Mouse (Mus musculus): ENCODE data around the gene Fnbp1. TPM values are rescaled to one million over a fixed set of nuclear protein-coding genes. Genes with fewer than 3 reads are reported as not detected.

The Fnbp1 gene
- polyA plus RNA-seq, 1 experiment from 2014 or later: 23.2 TPM

GRCm38 (mm10) chr2:31075836-31076235 lies 66.0 kb downstream of the Fnbp1 start:
- 93% methylated on average over 7 of the region's 7 CpGs for WGBS
- H3K9ac ChIP-seq (replicated peaks; ENCODE audit: low read depth, low read length): no peak overlapping the region

GRCm38 (mm10) chr2:31075168-31075567 lies 66.6 kb downstream of the Fnbp1 start:
- H3K4me3 ChIP-seq (replicated peaks; ENCODE audit: low read length): no peak overlapping the region
- no peak for ATAC-seq
- H3K27me3 ChIP-seq (replicated peaks; ENCODE audit: control insufficient read depth, insufficient read depth, low read length): no peaks in the 10 kb centered on the region
- H3K9me3 ChIP-seq (ENCODE audit: control insufficient read depth, low read length): no peaks in the 10 kb centered on the region
- no peak overlapping the region for H3K4me2 ChIP-seq (ENCODE audit: low read length)
- 88% methylated on average over 2 of the region's 2 CpGs for WGBS
- no peak overlapping the region for H3K9ac ChIP-seq (replicated peaks; ENCODE audit: low read depth, low read length)
- H3K27ac ChIP-seq (ENCODE audit: low read length): no peak overlapping the region
- no peaks in the 10 kb centered on the region for H3K36me3 ChIP-seq (ENCODE audit: control insufficient read depth, insufficient read depth)
- H3K4me1 ChIP-seq (replicated peaks; ENCODE audit: control insufficient read depth, insufficient read depth, low read length): no peaks in the 10 kb centered on the region

More at GRCm38 (mm10) chr2:31075836-31076235, 66.0 kb downstream of the Fnbp1 start:
- H3K27me3 ChIP-seq (replicated peaks; ENCODE audit: control insufficient read depth, insufficient read depth, low read length): no peaks in the 10 kb centered on the region
- H3K4me2 ChIP-seq (ENCODE audit: low read length): no peak overlapping the region
- H3K4me3 ChIP-seq (replicated peaks; ENCODE audit: low read length): no peak overlapping the region
- no peak for ATAC-seq
- H3K9me3 ChIP-seq (ENCODE audit: control insufficient read depth, low read length): no peaks in the 10 kb centered on the region
- H3K27ac ChIP-seq (ENCODE audit: low read length): no peak overlapping the region
- H3K36me3 ChIP-seq (ENCODE audit: control insufficient read depth, insufficient read depth): no peaks in the 10 kb centered on the region
- no peaks in the 10 kb centered on the region for H3K4me1 ChIP-seq (replicated peaks; ENCODE audit: control insufficient read depth, insufficient read depth, low read length)

- Histone ChIP-seq H3K4me1 (replicated peaks; ENCODE audit: control insufficient read depth, insufficient read depth, low read length) (peaks cover 19% of the 10 kb centered on the region), H3K9me3 (ENCODE audit: control insufficient read depth, low read length) (no peaks in the 10 kb centered on the region), H3K4me2 (ENCODE audit: low read length) (no peak overlapping the region), H3K27ac (ENCODE audit: low read length) (no peak overlapping the region), H3K36me3 (ENCODE audit: control insufficient read depth, insufficient read depth) (no peaks in the 10 kb centered on the region), H3K9ac (replicated peaks; ENCODE audit: low read depth, low read length) (no peak overlapping the region), H3K27me3 (replicated peaks; ENCODE audit: control insufficient read depth, insufficient read depth, low read length) (no peaks in the 10 kb centered on the region), H3K4me3 (replicated peaks; ENCODE audit: low read length) (no peak overlapping the region)
- WGBS: 92% methylated on average over 7 of the region's 7 CpGs
- ATAC-seq: no peak
Observed at GRCm38 (mm10) chr2:31069506-31069905, 72.3 kb downstream of the Fnbp1 start.

GRCm38 (mm10) chr2:31069114-31069445 lies 72.7 kb downstream of the Fnbp1 start:
- H3K4me2 ChIP-seq (ENCODE audit: low read length): no peak overlapping the region
- peak overlapping the region; percentile 47 for H3K27ac ChIP-seq (ENCODE audit: low read length)
- no peak overlapping the region for H3K4me3 ChIP-seq (replicated peaks; ENCODE audit: low read length)
- H3K27me3 ChIP-seq (replicated peaks; ENCODE audit: control insufficient read depth, insufficient read depth, low read length): no peaks in the 10 kb centered on the region
- H3K4me1 ChIP-seq (replicated peaks; ENCODE audit: control insufficient read depth, insufficient read depth, low read length): peaks cover 19% of the 10 kb centered on the region
- no peak for ATAC-seq
- H3K36me3 ChIP-seq (ENCODE audit: control insufficient read depth, insufficient read depth): no peaks in the 10 kb centered on the region
- whole genome bisulfite sequencing: 54% methylated on average over 4 of the region's 4 CpGs
- no peak overlapping the region for H3K9ac ChIP-seq (replicated peaks; ENCODE audit: low read depth, low read length)
- no peaks in the 10 kb centered on the region for H3K9me3 ChIP-seq (ENCODE audit: control insufficient read depth, low read length)

GRCm38 (mm10) chr2:31068246-31069113 lies 73.3 kb downstream of the Fnbp1 start:
- ATAC-seq: peak; percentile 85
- Histone ChIP-seq H3K27ac (ENCODE audit: low read length) (peak overlapping the region; percentile 71), H3K4me3 (replicated peaks; ENCODE audit: low read length) (no peak overlapping the region), H3K9ac (replicated peaks; ENCODE audit: low read depth, low read length) (no peak overlapping the region), H3K36me3 (ENCODE audit: control insufficient read depth, insufficient read depth) (no peaks in the 10 kb centered on the region), H3K4me2 (ENCODE audit: low read length) (no peak overlapping the region), H3K9me3 (ENCODE audit: control insufficient read depth, low read length) (no peaks in the 10 kb centered on the region), H3K27me3 (replicated peaks; ENCODE audit: control insufficient read depth, insufficient read depth, low read length) (no peaks in the 10 kb centered on the region), H3K4me1 (replicated peaks; ENCODE audit: control insufficient read depth, insufficient read depth, low read length) (peaks cover 19% of the 10 kb centered on the region)
- WGBS: 4% methylated on average over 13 of the region's 13 CpGs

DNA sequence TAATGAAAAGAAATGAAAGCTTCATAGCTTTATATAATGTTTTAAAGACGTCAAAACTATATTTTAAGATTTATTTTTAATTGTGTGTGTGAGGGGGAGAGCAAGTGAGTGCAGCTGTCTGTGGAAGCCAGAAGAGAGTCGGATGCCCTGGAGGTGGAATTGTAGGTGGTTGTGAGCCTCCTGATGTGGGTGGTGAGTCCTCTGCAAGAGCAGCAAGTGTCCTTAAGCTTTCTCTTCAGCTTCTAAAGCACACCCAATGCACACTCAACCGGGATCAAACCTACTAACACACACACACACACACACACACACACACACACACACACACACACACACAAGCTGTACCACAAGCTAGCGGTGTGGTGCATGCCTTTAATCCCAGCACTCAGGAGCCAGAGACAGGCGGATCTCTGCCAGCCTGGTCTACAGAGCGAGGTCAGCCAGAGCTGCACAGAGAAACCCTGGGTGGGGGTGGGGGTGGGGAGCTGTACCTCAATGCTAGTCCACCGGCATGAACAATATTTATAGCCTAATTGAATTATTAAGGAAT lies 74.0 kb downstream of the Fnbp1 start:
- H3K27ac ChIP-seq (ENCODE audit: low read length): peak overlapping the region; percentile 71
- no peaks in the 10 kb centered on the region for H3K27me3 ChIP-seq (replicated peaks; ENCODE audit: control insufficient read depth, insufficient read depth, low read length)
- H3K4me3 ChIP-seq (replicated peaks; ENCODE audit: low read length): no peak overlapping the region
- no peaks in the 10 kb centered on the region for H3K9me3 ChIP-seq (ENCODE audit: control insufficient read depth, low read length)
- ATAC-seq: peak; percentile 39; the same call in 1 of the 2 replicates
- H3K4me1 ChIP-seq (replicated peaks; ENCODE audit: control insufficient read depth, insufficient read depth, low read length): peaks cover 19% of the 10 kb centered on the region
- no peaks in the 10 kb centered on the region for H3K36me3 ChIP-seq (ENCODE audit: control insufficient read depth, insufficient read depth)
- WGBS: 45% methylated on average over 7 of the region's 7 CpGs
- H3K4me2 ChIP-seq (ENCODE audit: low read length): no peak overlapping the region
- H3K9ac ChIP-seq (replicated peaks; ENCODE audit: low read depth, low read length): no peak overlapping the region

DNA sequence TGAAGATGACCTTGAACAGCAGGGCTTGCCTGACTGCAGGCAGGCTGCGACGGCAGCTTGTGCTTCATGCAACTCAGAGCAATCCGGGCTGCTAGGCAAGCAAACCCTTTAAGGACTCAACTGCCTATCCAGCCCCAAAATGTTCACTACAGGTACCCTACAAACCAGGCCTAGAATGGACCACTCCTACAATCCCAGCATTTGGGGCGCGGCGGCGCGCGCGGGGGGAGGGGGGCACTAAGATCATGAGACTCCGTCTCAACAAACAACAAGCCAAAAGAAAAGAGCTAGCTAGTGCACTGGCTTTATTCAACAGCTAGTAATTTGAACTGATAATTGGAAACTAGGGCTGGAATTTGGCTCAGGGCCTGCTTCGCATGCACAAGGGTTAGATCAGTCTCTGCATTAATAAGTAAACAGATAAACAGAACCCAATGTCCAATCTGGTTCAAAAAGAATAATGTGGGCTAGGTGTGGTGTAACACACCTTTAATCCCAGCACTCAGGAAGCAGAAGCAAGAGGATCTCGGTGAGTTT lies 74.7 kb downstream of the Fnbp1 start:
- ATAC-seq: no peak
- H3K4me1 ChIP-seq (replicated peaks; ENCODE audit: control insufficient read depth, insufficient read depth, low read length): peaks cover 19% of the 10 kb centered on the region
- no peaks in the 10 kb centered on the region for H3K36me3 ChIP-seq (ENCODE audit: control insufficient read depth, insufficient read depth)
- no peak overlapping the region for H3K9ac ChIP-seq (replicated peaks; ENCODE audit: low read depth, low read length)
- 51% methylated on average over 13 of the region's 13 CpGs for WGBS
- no peaks in the 10 kb centered on the region for H3K27me3 ChIP-seq (replicated peaks; ENCODE audit: control insufficient read depth, insufficient read depth, low read length)
- H3K27ac ChIP-seq (ENCODE audit: low read length): peak overlapping the region; percentile 30; the same call in 1 of the 2 replicates
- H3K9me3 ChIP-seq (ENCODE audit: control insufficient read depth, low read length): no peaks in the 10 kb centered on the region
- no peak overlapping the region for H3K4me2 ChIP-seq (ENCODE audit: low read length)
- H3K4me3 ChIP-seq (replicated peaks; ENCODE audit: low read length): no peak overlapping the region

GRCm38 (mm10) chr2:31066019-31066789 lies 75.6 kb downstream of the Fnbp1 start:
- Histone ChIP-seq H3K4me2 (ENCODE audit: low read length) (no peak overlapping the region), H3K36me3 (ENCODE audit: control insufficient read depth, insufficient read depth) (no peaks in the 10 kb centered on the region), H3K4me3 (replicated peaks; ENCODE audit: low read length) (no peak overlapping the region), H3K27ac (ENCODE audit: low read length) (peak overlapping the region; percentile 3; the same call in 1 of the 2 replicates), H3K27me3 (replicated peaks; ENCODE audit: control insufficient read depth, insufficient read depth, low read length) (no peaks in the 10 kb centered on the region), H3K9me3 (ENCODE audit: control insufficient read depth, low read length) (no peaks in the 10 kb centered on the region), H3K4me1 (replicated peaks; ENCODE audit: control insufficient read depth, insufficient read depth, low read length) (peaks cover 19% of the 10 kb centered on the region), H3K9ac (replicated peaks; ENCODE audit: low read depth, low read length) (no peak overlapping the region)
- 0 out of 2 replicates have a peak, but pooled peaks have one; percentile 40 for ATAC-seq
- WGBS: 73% methylated on average over 11 of the region's 11 CpGs

All from forebrain, embryonic 16.5 days (tissue).